Mouse (Mus musculus): ENCODE measurements around the gene Vdr. TPM values are rescaled to one million over a fixed set of nuclear protein-coding genes. Genes with fewer than 3 reads are reported as not detected.
A peak's percentile ranks its signal among the peaks of the same experiment; 100 is the strongest.

Vdr gene
- polyA plus RNA-seq, 1 experiment from 2014 or later = 0.07 TPM

DNA sequence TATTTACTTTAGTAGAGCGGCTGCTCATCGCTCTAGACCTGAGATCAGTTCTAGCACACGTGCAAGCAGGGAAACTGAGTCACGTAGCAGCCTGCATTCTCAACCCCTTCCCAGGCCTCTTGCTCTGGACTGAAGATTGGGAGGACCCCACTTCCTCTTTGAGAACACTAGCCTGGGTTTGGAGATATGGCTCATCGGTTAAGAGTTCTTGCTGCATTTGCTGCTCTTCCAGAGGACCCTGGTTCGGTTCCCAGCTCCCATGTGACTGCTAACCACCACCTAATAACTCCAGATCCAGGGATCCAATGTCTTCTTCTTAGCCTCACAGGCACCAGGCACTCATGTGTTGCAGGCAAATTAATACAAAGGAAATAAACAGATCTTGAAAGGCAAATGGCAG lies 69.0 kb downstream of the Vdr start:
- peaks cover 18% of the 10 kb centered on the region for H3K4me1 ChIP-seq (replicated peaks)
- no peak overlapping the region for H3K9ac ChIP-seq
- no peaks in the 10 kb centered on the region for H3K36me3 ChIP-seq
- 93% methylated on average over 6 of the region's 6 CpGs for WGBS
- no peaks in the 10 kb centered on the region for H3K9me3 ChIP-seq
- ATAC-seq (ENCODE audit: low read depth) = no peak
- no peak overlapping the region for H3K4me3 ChIP-seq
- no peak overlapping the region for H3K27ac ChIP-seq (replicated peaks)
- no peaks in the 10 kb centered on the region for H3K27me3 ChIP-seq
- no peak overlapping the region for H3K4me2 ChIP-seq

DNA sequence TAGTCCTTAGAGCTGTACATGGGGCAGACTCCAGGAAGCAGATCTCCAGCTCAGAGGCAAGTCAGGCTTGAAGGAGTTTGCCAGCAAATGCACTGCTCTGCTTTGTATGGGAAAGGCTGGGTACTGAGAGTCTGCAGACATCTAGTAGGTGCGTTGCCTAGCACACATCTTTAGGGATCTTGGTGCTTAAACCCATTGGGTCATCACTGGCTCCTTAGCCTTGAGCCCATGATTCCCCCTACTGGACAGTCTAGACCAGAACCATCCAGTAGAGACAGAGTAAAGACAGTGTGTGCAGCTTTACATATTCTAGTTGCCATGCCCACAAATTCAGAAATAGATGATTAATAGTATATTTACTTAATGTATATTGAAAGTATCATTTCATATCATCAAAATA lies 69.6 kb downstream of the Vdr start:
- Histone ChIP-seq H3K27me3 (no peaks in the 10 kb centered on the region), H3K9me3 (no peaks in the 10 kb centered on the region), H3K4me2 (no peak overlapping the region), H3K9ac (no peak overlapping the region), H3K4me3 (no peak overlapping the region), H3K36me3 (no peaks in the 10 kb centered on the region), H3K27ac (replicated peaks) (no peak overlapping the region), H3K4me1 (replicated peaks) (peaks cover 18% of the 10 kb centered on the region)
- WGBS = 91% methylated on average over 1 of the region's 1 CpGs
- no peak for ATAC-seq (ENCODE audit: low read depth)

DNA sequence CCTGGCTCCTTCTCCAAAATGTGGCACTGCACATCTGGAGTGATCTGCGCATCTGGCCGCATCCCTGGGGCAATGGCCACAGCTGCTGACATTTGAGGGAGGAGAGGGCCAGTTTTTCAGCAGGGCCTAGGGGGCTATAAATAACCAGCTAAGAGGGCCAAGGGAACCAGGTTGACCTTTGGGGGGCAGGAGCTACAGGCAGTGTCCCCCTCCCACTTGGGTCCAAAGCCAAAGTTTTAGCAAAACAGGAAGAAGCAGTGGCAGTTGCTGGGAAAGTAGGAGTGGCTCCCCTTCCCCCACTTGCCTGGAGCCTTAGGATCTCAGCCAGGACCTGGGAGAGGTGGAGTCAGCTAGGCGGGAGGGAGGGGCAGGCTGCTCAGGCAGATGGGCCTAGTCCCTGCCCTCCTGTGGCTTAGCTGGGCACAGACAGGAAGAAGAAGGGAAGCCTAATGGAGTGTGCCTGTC lies 70.4 kb downstream of the Vdr start:
- no peak overlapping the region for H3K4me2 ChIP-seq
- H3K36me3 ChIP-seq = no peaks in the 10 kb centered on the region
- no peaks in the 10 kb centered on the region for H3K9me3 ChIP-seq
- H3K27ac ChIP-seq (replicated peaks) = peak overlapping the region; percentile 19; the same call in 1 of the 2 replicates
- peaks cover 18% of the 10 kb centered on the region for H3K4me1 ChIP-seq (replicated peaks)
- no peaks in the 10 kb centered on the region for H3K27me3 ChIP-seq
- 27% methylated on average over 3 of the region's 3 CpGs for WGBS
- no peak overlapping the region for H3K4me3 ChIP-seq
- no peak overlapping the region for H3K9ac ChIP-seq
- ATAC-seq (ENCODE audit: low read depth) = 0 out of 2 replicates have a peak, but pooled peaks have one; percentile 42

DNA sequence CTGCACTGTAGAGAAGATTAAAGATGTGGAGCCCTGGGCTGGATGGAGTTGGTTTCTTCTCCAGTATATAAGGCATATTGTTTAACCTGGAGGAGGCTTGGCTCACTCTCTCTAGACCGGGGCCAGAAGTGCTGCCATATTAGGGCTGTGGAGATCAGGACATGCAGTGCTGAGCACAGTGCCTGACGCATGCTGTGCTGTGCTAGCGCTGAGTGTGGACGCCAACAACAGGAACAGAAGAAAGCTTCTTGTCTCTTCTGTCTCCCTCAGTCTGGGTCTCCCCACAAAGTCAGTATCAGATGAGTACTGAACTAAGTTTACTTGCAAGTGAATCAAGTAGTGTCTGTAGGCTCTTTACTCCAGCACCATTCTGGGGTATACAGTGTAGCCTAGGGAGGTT lies 71.0 kb downstream of the Vdr start:
- H3K4me1 ChIP-seq (replicated peaks) = peaks cover 18% of the 10 kb centered on the region
- ATAC-seq (ENCODE audit: low read depth) = no peak
- 77% methylated on average over 4 of the region's 4 CpGs for WGBS
- no peaks in the 10 kb centered on the region for H3K9me3 ChIP-seq
- H3K9ac ChIP-seq = no peak overlapping the region
- peak overlapping the region; percentile 19; the same call in 1 of the 2 replicates for H3K27ac ChIP-seq (replicated peaks)
- H3K27me3 ChIP-seq = no peaks in the 10 kb centered on the region
- no peak overlapping the region for H3K4me3 ChIP-seq
- H3K36me3 ChIP-seq = no peaks in the 10 kb centered on the region
- no peak overlapping the region for H3K4me2 ChIP-seq

DNA sequence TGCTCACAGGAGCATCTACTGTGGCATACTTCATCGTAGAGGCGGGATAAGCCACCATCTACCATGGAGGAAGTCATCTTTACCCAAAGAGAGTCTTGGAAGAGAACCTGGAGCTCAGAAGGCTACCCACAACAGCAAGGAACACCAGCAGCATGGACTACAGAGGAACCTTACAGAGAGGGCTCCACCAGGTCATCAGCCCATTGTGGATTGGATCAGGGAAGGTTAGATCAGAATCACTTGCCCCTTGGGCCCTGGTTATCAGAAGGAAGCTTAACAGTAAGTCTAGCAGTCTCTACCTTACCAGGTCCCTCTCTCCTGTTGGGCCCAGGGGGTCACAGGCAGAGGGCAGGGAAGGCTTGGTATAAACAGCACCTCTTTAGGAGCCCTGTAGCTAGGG lies 71.4 kb downstream of the Vdr start:
- Histone ChIP-seq H3K4me3 (no peak overlapping the region), H3K4me1 (replicated peaks) (peaks cover 18% of the 10 kb centered on the region), H3K9ac (no peak overlapping the region), H3K27ac (replicated peaks) (no peak overlapping the region), H3K36me3 (no peaks in the 10 kb centered on the region), H3K9me3 (no peaks in the 10 kb centered on the region), H3K4me2 (no peak overlapping the region), H3K27me3 (no peaks in the 10 kb centered on the region)
- ATAC-seq (ENCODE audit: low read depth) = no peak
- 89% methylated on average over 2 of the region's 2 CpGs for WGBS

DNA sequence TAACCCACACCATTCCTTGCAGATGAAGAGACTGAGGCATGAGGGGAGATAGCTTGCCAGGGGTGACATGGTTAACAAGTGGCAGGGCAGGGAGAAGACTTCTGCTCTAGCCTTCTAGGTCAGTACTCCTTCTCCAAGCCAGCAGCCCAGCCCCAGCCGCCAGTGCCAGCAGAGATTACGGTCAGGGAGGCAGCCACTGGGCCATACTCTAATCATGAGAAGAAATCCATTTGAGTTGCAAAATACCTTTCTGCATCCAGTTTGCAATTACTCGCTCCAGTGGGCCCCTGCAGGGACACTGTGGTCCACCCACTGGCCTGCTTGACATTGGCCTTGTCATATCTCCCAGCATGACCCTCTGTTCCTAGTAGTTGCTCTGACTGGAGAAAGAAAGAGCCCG lies 72.0 kb downstream of the Vdr start:
- Histone ChIP-seq H3K9me3 (no peaks in the 10 kb centered on the region), H3K9ac (no peak overlapping the region), H3K4me2 (no peak overlapping the region), H3K36me3 (no peaks in the 10 kb centered on the region), H3K27ac (replicated peaks) (no peak overlapping the region), H3K4me1 (replicated peaks) (peaks cover 19% of the 10 kb centered on the region), H3K27me3 (no peaks in the 10 kb centered on the region), H3K4me3 (no peak overlapping the region)
- ATAC-seq (ENCODE audit: low read depth) = no peak
- 77% methylated on average over 4 of the region's 4 CpGs for WGBS

DNA sequence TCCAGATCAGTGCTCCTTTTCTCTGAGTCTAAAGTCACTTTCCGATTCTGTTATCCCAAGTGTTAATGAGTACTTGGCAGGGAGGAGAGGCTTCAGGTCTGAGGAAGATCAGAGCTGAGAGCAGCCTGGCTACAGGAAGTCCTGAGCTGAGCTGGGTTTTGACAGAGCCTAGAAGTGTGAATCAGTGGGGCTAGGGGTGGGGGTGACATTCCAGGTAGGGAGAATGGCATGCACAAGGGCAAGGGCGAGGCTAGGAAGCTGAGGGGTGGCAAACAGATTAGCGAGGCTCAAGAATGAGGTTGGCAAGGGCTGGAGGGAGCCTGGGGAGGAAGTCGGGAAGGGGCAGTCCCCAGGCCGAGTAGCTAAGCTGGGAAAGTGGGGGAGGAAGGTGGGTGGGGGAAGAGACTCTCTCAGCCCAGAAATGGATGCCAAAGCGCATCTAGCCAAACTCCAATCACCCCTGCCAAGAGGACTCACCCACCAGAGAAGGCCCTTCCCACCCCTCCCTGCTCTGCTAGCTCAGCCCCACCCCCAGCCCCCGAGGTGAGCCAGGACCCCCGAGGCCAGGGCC lies 72.9 kb downstream of the Vdr start:
- Histone ChIP-seq H3K27me3 (no peaks in the 10 kb centered on the region; the same call in 1 of the 2 replicates), H3K36me3 (no peaks in the 10 kb centered on the region), H3K9me3 (no peaks in the 10 kb centered on the region), H3K4me3 (no peak overlapping the region), H3K27ac (replicated peaks) (no peak overlapping the region), H3K4me2 (no peak overlapping the region), H3K9ac (no peak overlapping the region), H3K4me1 (replicated peaks) (peaks cover 26% of the 10 kb centered on the region)
- no peak for ATAC-seq (ENCODE audit: low read depth)
- 24% methylated on average over 8 of the region's 8 CpGs for WGBS

DNA sequence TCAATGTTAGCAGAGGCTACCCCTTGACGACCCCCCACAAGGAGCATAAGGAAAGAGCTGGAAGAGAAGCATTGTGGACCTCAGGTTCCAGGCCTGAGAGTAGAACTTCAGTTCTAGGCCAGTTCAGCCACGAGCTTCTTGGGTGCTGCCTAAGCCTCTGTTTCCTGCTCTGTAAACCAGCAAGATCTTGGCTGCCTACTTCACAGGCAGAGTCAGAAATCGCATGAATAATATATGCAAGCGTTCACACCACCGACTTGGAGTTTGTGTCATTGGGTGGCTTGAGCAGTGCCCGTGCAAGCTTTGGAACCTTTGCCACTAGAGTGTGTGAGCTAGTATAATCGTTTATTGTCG lies 73.6 kb downstream of the Vdr start:
- Histone ChIP-seq H3K4me1 (replicated peaks) (peaks cover 33% of the 10 kb centered on the region), H3K36me3 (no peaks in the 10 kb centered on the region), H3K4me2 (no peak overlapping the region), H3K27me3 (no peaks in the 10 kb centered on the region; the same call in 1 of the 2 replicates), H3K4me3 (no peak overlapping the region), H3K27ac (replicated peaks) (no peak overlapping the region), H3K9ac (no peak overlapping the region), H3K9me3 (no peaks in the 10 kb centered on the region)
- no peak for ATAC-seq (ENCODE audit: low read depth)
- 75% methylated on average over 8 of the region's 8 CpGs for WGBS

DNA sequence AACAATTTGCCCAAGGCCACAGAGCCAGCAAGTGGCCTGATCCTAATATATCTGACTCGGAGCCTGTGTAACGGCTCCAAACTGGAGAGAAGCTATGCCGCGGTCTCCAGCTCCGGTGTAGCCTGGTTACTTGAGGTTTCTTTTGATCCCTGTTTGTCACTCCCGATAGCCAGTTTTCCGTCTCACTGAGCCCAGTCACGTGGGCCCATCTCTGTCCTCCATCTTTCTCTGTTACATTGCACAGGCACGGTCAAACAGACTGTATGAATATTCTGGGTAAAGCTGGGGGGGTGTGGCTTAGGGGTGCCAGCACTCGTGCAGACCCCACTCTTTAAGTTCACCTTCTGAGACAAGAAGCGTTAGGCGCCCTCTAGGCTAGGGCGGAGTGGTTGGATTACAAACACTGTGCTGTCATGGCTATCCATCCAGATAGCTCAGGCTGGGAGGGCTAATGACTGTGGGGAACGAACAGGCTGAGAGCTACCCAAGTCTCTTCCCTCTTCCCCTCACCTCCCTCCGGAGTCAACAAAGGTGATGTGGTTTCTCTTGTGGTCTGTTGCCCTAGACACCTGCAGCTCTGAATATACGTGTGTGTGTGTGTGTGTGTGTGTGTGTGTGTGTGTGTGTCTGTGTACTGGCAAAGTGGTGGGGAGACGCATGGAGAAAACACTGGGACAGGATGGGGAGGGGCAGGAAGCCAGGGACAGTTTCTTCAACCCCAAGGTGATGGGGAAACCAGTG lies 74.1 kb downstream of the Vdr start:
- H3K9me3 ChIP-seq = no peaks in the 10 kb centered on the region
- no peaks in the 10 kb centered on the region; the same call in 1 of the 2 replicates for H3K27me3 ChIP-seq
- H3K27ac ChIP-seq (replicated peaks) = no peak overlapping the region
- no peaks in the 10 kb centered on the region for H3K36me3 ChIP-seq
- WGBS = 59% methylated on average over 17 of the region's 17 CpGs
- ATAC-seq (ENCODE audit: low read depth) = no peak
- no peak overlapping the region for H3K9ac ChIP-seq
- no peak overlapping the region for H3K4me2 ChIP-seq
- peaks cover 36% of the 10 kb centered on the region for H3K4me1 ChIP-seq (replicated peaks)
- H3K4me3 ChIP-seq = no peak overlapping the region

DNA sequence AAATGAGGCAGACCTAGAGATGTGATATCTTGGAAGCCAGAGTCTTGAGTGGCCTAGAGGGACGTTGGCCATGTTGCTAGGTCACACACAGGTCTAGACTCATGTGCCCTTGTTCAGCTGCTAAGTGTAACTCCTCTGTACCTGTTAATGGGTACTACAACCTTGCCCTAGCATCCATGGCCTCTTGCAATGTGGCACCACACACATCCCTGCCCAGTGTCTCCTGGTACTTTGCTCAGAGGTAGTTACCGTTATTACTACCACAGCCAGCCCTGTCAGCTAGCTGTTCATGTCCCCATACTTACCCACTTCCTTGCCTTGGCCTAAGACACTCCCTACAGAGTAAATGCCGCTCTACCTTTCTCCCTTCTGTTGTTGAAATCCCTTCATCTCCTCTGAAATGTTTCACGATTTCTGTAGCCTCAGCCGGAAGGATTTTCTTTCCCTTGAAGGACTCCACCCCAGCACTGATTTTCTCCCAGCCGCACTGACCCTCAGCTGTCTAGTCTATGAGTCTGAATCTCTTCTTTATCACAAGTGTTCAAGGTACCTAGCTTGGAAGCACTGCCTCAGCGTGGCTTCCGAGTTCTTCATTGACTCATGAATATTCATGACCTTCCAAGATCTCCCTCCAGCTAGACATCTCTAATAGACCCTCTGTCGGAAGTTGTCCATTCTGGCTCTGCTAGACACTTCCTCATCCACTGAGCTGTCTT lies 77.5 kb downstream of the Vdr start:
- ATAC-seq (ENCODE audit: low read depth) = no peak
- H3K9ac ChIP-seq = no peak overlapping the region
- H3K27me3 ChIP-seq = no peaks in the 10 kb centered on the region; the same call in 1 of the 2 replicates
- no peaks in the 10 kb centered on the region for H3K36me3 ChIP-seq
- no peaks in the 10 kb centered on the region for H3K9me3 ChIP-seq
- H3K4me1 ChIP-seq (replicated peaks) = peaks cover 53% of the 10 kb centered on the region
- no peak overlapping the region for H3K4me2 ChIP-seq
- no peak overlapping the region for H3K4me3 ChIP-seq
- 54% methylated on average over 9 of the region's 9 CpGs for WGBS
- peak overlapping the region; percentile 93; the same call in 1 of the 2 replicates for H3K27ac ChIP-seq (replicated peaks)

DNA sequence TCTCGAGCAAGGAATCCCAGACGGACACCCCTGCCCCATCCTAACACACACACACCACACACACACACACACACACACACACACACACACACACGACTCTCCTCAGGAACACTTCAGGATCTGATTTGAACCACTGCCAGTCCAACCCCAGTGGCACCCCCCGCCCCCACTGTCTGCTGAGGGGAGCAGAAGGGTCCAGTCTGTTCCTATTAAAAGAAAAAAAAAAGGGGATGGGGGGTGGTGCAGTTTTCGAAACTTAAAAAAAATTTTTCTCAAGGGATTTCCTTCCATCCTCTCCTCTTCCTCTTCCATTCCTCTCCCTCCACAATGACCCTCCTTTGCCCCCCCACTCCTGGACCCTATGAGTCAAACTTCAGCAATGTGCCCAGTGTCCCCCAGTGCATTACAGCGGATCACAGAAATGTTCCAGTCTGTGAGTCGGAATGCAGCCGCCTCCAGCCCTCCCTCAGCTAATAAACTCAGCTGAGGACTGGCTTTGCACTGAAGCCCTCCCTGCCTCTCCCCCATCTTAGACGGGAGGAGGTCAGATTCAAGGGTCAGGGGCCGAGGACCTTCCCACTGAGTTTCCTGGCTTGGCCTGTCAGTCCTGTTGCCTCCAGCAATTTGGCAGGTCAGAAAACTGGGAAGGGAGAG lies 78.3 kb downstream of the Vdr start:
- no peak; the same call in 1 of the 2 replicates for ATAC-seq (ENCODE audit: low read depth)
- Histone ChIP-seq H3K27ac (replicated peaks) (peak overlapping the region; percentile 93), H3K27me3 (no peaks in the 10 kb centered on the region; the same call in 1 of the 2 replicates), H3K4me1 (replicated peaks) (peaks cover 52% of the 10 kb centered on the region), H3K9me3 (no peaks in the 10 kb centered on the region), H3K9ac (peak overlapping the region; percentile 100), H3K4me3 (peak overlapping the region; percentile 83), H3K36me3 (no peaks in the 10 kb centered on the region), H3K4me2 (peak overlapping the region; percentile 73)
- 12% methylated on average over 10 of the region's 10 CpGs for WGBS
